27 mouse cellular contexts compared by ENCODE assay signal in genomic region chr7:51175211-51175610, GRCm38 (mm10).
A peak's percentile ranks its signal among the peaks of the same experiment; 100 is the strongest.
DNase-seq lines count a peak whose midpoint lies in the region; ATAC-seq lines count a peak whose summit lies in the region.
"Had no signal": no experiment of that assay in that cellular context is flagged by ENCODE, and none has a peak within 500 bp of the region (broad histone marks: within the 10 kb centered on the region; RNA-seq: fewer than 3 reads in every experiment).

No protein-coding gene starts in this region.

- no peaks in the 10 kb centered on the region for H3K4me1 ChIP-seq in kidney, embryonic 14.5 days (ENCODE audit: control insufficient read depth, insufficient read depth, low read length)
- no peaks in the 10 kb centered on the region for H3K4me1 ChIP-seq in kidney, embryonic 16.5 days (ENCODE audit: insufficient read depth, low read length)
- H3K4me1 ChIP-seq: embryonic facial prominence, embryonic 10.5 days; embryonic facial prominence, embryonic 13.5 days; forebrain, embryonic 12.5 days; forebrain, embryonic 15.5 days; heart, embryonic 10.5 days; heart, embryonic 13.5 days; hindbrain, embryonic 12.5 days; hindbrain, embryonic 15.5 days had no signal

- H3K4me2 ChIP-seq in kidney, embryonic 14.5 days (replicated peaks; ENCODE audit: low read depth, low read length), result no peak overlapping the region
- H3K4me2 ChIP-seq in kidney, embryonic 16.5 days (replicated peaks; ENCODE audit: low read depth, low read length), result no peak overlapping the region
- H3K4me2 ChIP-seq: embryonic facial prominence, embryonic 13.5 days; forebrain, embryonic 12.5 days; forebrain, embryonic 15.5 days; heart, embryonic 13.5 days; hindbrain, embryonic 12.5 days; hindbrain, embryonic 15.5 days had no signal

- H3K4me3 ChIP-seq in kidney, embryonic 14.5 days (ENCODE audit: low read length), result no peak overlapping the region
- H3K4me3 ChIP-seq in kidney, embryonic 16.5 days (ENCODE audit: low read length), result no peak overlapping the region
- H3K4me3 ChIP-seq: embryonic facial prominence, embryonic 10.5 days; embryonic facial prominence, embryonic 13.5 days; erythroblast, embryonic 14.5 days; forebrain, embryonic 12.5 days; forebrain, embryonic 15.5 days; heart, adult 2 months; heart, embryonic 10.5 days; heart, embryonic 13.5 days; hindbrain, embryonic 12.5 days; hindbrain, embryonic 15.5 days had no signal

- H3K36me3 ChIP-seq in kidney, embryonic 14.5 days (ENCODE audit: control insufficient read depth, insufficient read depth, low read length), result no peaks in the 10 kb centered on the region
- H3K36me3 ChIP-seq in kidney, embryonic 16.5 days (ENCODE audit: insufficient read depth, low read length), result no peaks in the 10 kb centered on the region
- H3K36me3 ChIP-seq: embryonic facial prominence, embryonic 10.5 days; embryonic facial prominence, embryonic 13.5 days; forebrain, embryonic 12.5 days; forebrain, embryonic 15.5 days; heart, embryonic 10.5 days; heart, embryonic 13.5 days; hindbrain, embryonic 12.5 days; hindbrain, embryonic 15.5 days had no signal

- H3K27ac ChIP-seq in kidney, embryonic 14.5 days (ENCODE audit: low read depth, low read length), result no peak overlapping the region
- H3K27ac ChIP-seq in kidney, embryonic 16.5 days (ENCODE audit: low read length), result no peak overlapping the region
- H3K27ac ChIP-seq: embryonic facial prominence, embryonic 10.5 days; embryonic facial prominence, embryonic 13.5 days; forebrain, embryonic 12.5 days; forebrain, embryonic 15.5 days; heart, adult 2 months; heart, embryonic 10.5 days; heart, embryonic 13.5 days; hindbrain, embryonic 12.5 days; hindbrain, embryonic 15.5 days had no signal

- no peaks in the 10 kb centered on the region for H3K9me3 ChIP-seq in kidney, embryonic 14.5 days (ENCODE audit: control insufficient read depth, low read length)
- H3K9me3 ChIP-seq in kidney, embryonic 16.5 days (ENCODE audit: low read length), result no peaks in the 10 kb centered on the region
- H3K9me3 ChIP-seq: embryonic facial prominence, embryonic 10.5 days; embryonic facial prominence, embryonic 13.5 days; forebrain, embryonic 12.5 days; forebrain, embryonic 15.5 days; heart, embryonic 10.5 days; heart, embryonic 13.5 days; hindbrain, embryonic 12.5 days; hindbrain, embryonic 15.5 days had no signal

- no peak for ATAC-seq in kidney, embryonic 14.5 days (ENCODE audit: low FRiP score, low TSS enrichment)
- no peak for ATAC-seq in kidney, embryonic 16.5 days (ENCODE audit: low FRiP score, low TSS enrichment)
- ATAC-seq: activated CD4-positive, CD25-positive, alpha-beta regulatory T cell, adult 4 months; forebrain, embryonic 15.5 days had no signal

- peak; percentile 71 for DNase-seq in kidney, adult 11 months
- peak; percentile 69 to 74 for DNase-seq in kidney, adult 8-10 months
- DNase-seq in kidney, postnatal 36 days, result peak; percentile 71 to 74
- DNase-seq in heart, postnatal 36 days, result no peak
- DNase-seq: adrenal gland, adult 8-10 months; adrenal gland, postnatal 25 days; cerebellum, adult 11-12 months; cerebellum, adult 8-10 months; cerebellum, postnatal 10 days; cerebellum, postnatal 36 days; embryo, embryonic 11 days; gastrocnemius, postnatal 10 days; gastrocnemius, postnatal 36 days; heart, adult 2 months; heart, postnatal 14 days had no signal

- WGBS in kidney, embryonic 14.5 days, result 85% methylated on average over 8 of the region's 8 CpGs
- WGBS in kidney, embryonic 16.5 days, result 83% methylated on average over 8 of the region's 8 CpGs

- intact Hi-C loops in heart, postnatal 36 days (cut with DNase I), result no loop called here

- H3K27me3 ChIP-seq in kidney, embryonic 14.5 days (ENCODE audit: control insufficient read depth, insufficient read depth, low read length), result no peaks in the 10 kb centered on the region
- no peaks in the 10 kb centered on the region for H3K27me3 ChIP-seq in kidney, embryonic 16.5 days (ENCODE audit: insufficient read depth, low read length)
- H3K27me3 ChIP-seq: embryonic facial prominence, embryonic 13.5 days; forebrain, embryonic 12.5 days; forebrain, embryonic 15.5 days; heart, embryonic 13.5 days; hindbrain, embryonic 12.5 days; hindbrain, embryonic 15.5 days had no signal

- H3K9ac ChIP-seq in kidney, embryonic 14.5 days (ENCODE audit: low read depth, low read length), result no peak overlapping the region
- H3K9ac ChIP-seq in kidney, embryonic 16.5 days (replicated peaks; ENCODE audit: low read length), result no peak overlapping the region
- H3K9ac ChIP-seq: embryonic facial prominence, embryonic 13.5 days; forebrain, embryonic 12.5 days; forebrain, embryonic 15.5 days; heart, embryonic 13.5 days; hindbrain, embryonic 12.5 days; hindbrain, embryonic 15.5 days had no signal

Comparison
In these comparisons a context has a peak if more than half of its experiments do, and no peak if none do; other contexts are left out.
1. DNase-seq: peak in kidney, adult 11 months (single experiment), kidney, adult 8-10 months (2 of 2) and kidney, postnatal 36 days (2 of 2); none in heart, postnatal 36 days (0 of 2).